Mouse (Mus musculus) midbrain, postnatal 0 days (tissue): ENCODE data around the gene Ces3a. TPM values are rescaled to one million over a fixed set of nuclear protein-coding genes. Genes with fewer than 3 reads are reported as not detected.
"Not testable (repeated sequence)": the region's sequence is repeated elsewhere in the genome, so short reads cannot be mapped to it uniquely, and the experiment has no call there.

Source experiments
- ATAC-seq: fragments of 200-750 bp; cut with Nextera tagmentation; 2 replicates; pipeline ENCODE4 v1.8.0; 2017; ENCODE audit warnings: moderate number of reproducible peaks, mild to moderate bottlenecking, moderate TSS enrichment, moderate library complexity; ENCODE audit not compliant: low FRiP score
- DNase-seq: peaks from one replicate; pipeline ENCODE4 v3.0.0-alpha.2; 2015; ENCODE audit warnings: low spot score
- H3K27ac ChIP-seq: fragments of 300-500 bp; sonication (generic); 2 replicates; pipeline ENCODE4 v1.5.1; 2014; ENCODE audit warnings: low read depth, mild to moderate bottlenecking, low read length, mixed read lengths
- H3K27me3 ChIP-seq: fragments of 300-500 bp; sonication (generic); 2 replicates; pipeline ENCODE4 v1.6.1; 2014; ENCODE audit warnings: low read length, control low read depth, mixed read lengths; ENCODE audit not compliant: insufficient read depth
- H3K36me3 ChIP-seq: fragments of 300-500 bp; sonication (generic); 2 replicates; pipeline ENCODE4 v1.6.1; 2014; ENCODE audit warnings: low read length, control low read depth, mixed read lengths; ENCODE audit not compliant: insufficient read depth
- H3K4me1 ChIP-seq: fragments of 300-500 bp; sonication (generic); 2 replicates; pipeline ENCODE4 v1.6.1; 2014; ENCODE audit warnings: mild to moderate bottlenecking, control low read depth, antibody characterized with exemption, low read length, mixed read lengths; ENCODE audit not compliant: insufficient read depth
- H3K4me2 ChIP-seq: fragments of 300-500 bp; sonication (generic); 2 replicates; pipeline ENCODE4 v1.6.1; 2014; ENCODE audit warnings: low read depth, mild to moderate bottlenecking, low read length, mixed read lengths; ENCODE audit not compliant: poor library complexity, severe bottlenecking
- H3K4me3 ChIP-seq: fragments of 300-500 bp; sonication (generic); 2 replicates; pipeline ENCODE4 v1.5.1; 2014; ENCODE audit warnings: low read depth, mild to moderate bottlenecking, low read length, moderate library complexity
- H3K9ac ChIP-seq: fragments of 300-500 bp; sonication (generic); replicated peaks from 2 replicates; pipeline ENCODE4 v1.6.1; 2014; ENCODE audit warnings: mild to moderate bottlenecking, low read length, moderate library complexity, mixed read lengths; ENCODE audit not compliant: poor library complexity, severe bottlenecking
- H3K9me3 ChIP-seq: fragments of 300-500 bp; sonication (generic); 2 replicates; pipeline ENCODE4 v1.6.1; 2016; ENCODE audit warnings: low read length, control low read depth
- CTCF ChIP-seq: IDR thresholded peaks from 2 replicates; pipeline ENCODE4 v1.5.1; 2016; ENCODE audit warnings: antibody characterized with exemption, mild to moderate bottlenecking
- WGBS: fragments of 180-500 bp; shearing (Covaris S2); extraction: QIAGEN DNeasy Blood & Tissue Kit; methylation state at CpG from one replicate; pipeline ENCODE4 v1.1.7; 2014; 5-methylcytosine and 5-hydroxymethylcytosine counted together
- polyA plus RNA-seq: library from polyadenylated mRNA; unstranded; fragments of >200 nt; fragmentation: Nextera tagmentation; extraction: Ambion mirVana; gene quantifications from 2 replicates; pipeline ENCODE4 v1.2.1, GENCODE M21; 2015
- total RNA-seq: library from RNA; depleted of rRNA; stranded (reverse); fragments of >200 nt; gene quantifications from 2 replicates; pipeline ENCODE4 v1.2.3, GENCODE M21; 2014

Ces3a gene
- total and polyA plus RNA-seq, 2 experiments from 2014 or later, result not detected

- DNase-seq, result no peak
- no peaks in the 10 kb centered on the region for H3K36me3 ChIP-seq
- no peak for ATAC-seq
- TF ChIP-seq CTCF, result no peak
- H3K4me1 ChIP-seq, result no peaks in the 10 kb centered on the region
- no peaks in the 10 kb centered on the region for H3K27me3 ChIP-seq
- no peak overlapping the region for H3K4me2 ChIP-seq
- WGBS, result 74% methylated on average over 5 of the region's 5 CpGs
- no peak overlapping the region for H3K27ac ChIP-seq
- H3K9ac ChIP-seq, result no peak overlapping the region
- H3K9me3 ChIP-seq, result no peaks in the 10 kb centered on the region
- H3K4me3 ChIP-seq, result no peak overlapping the region
These were observed 32.5 kb downstream of the Ces3a start for GRCm38 (mm10) chr8:105080814-105081336.

GRCm38 (mm10) chr8:105083449-105084050, 35.1 kb downstream of the Ces3a start, which contains the start of gene Ces3b:
Gene Ces3b (plus strand): TSS chr8:105083753.
- no peak for ATAC-seq
- Histone ChIP-seq H3K9ac (no peak within 1 kb of the TSS), H3K4me1 (no peaks in the 10 kb centered on the region), H3K9me3 (no peaks in the 10 kb centered on the region), H3K4me3 (no peak within 1 kb of the TSS), H3K4me2 (no peak within 1 kb of the TSS), H3K36me3 (no peaks in the 10 kb centered on the region), H3K27me3 (no peaks in the 10 kb centered on the region), H3K27ac (no peak within 1 kb of the TSS)
- no peak for TF ChIP-seq CTCF
- WGBS, result 77% methylated on average over 7 of the region's 7 CpGs
- no peak for DNase-seq

GRCm38 (mm10) chr8:105088166-105088565, 39.8 kb downstream of the Ces3a start:
- not testable (repeated sequence) for H3K9me3 ChIP-seq, H3K4me3 ChIP-seq, H3K27me3 ChIP-seq, H3K36me3 ChIP-seq, H3K27ac ChIP-seq, H3K9ac ChIP-seq, H3K4me1 ChIP-seq, DNase-seq, H3K4me2 ChIP-seq, ATAC-seq
- 86% methylated on average over 4 of the region's 5 CpGs for WGBS

- Histone ChIP-seq H3K4me2 (no peak overlapping the region), H3K36me3 (no peaks in the 10 kb centered on the region), H3K27ac (no peak overlapping the region), H3K9ac (no peak overlapping the region), H3K4me3 (no peak overlapping the region), H3K9me3 (no peaks in the 10 kb centered on the region), H3K4me1 (no peaks in the 10 kb centered on the region), H3K27me3 (no peaks in the 10 kb centered on the region)
- DNase-seq, result no peak
- TF ChIP-seq CTCF, result no peak
- 69% methylated on average over 4 of the region's 4 CpGs for WGBS
- no peak for ATAC-seq
These were observed 40.2 kb downstream of the Ces3a start for GRCm38 (mm10) chr8:105088581-105088980.

- no peaks in the 10 kb centered on the region for H3K27me3 ChIP-seq
- no peaks in the 10 kb centered on the region for H3K36me3 ChIP-seq
- 82% methylated on average over 3 of the region's 3 CpGs for WGBS
- H3K4me3 ChIP-seq, result no peak overlapping the region
- no peak overlapping the region for H3K27ac ChIP-seq
- H3K4me2 ChIP-seq, result no peak overlapping the region
- H3K9ac ChIP-seq, result no peak overlapping the region
- TF ChIP-seq CTCF, result no peak
- DNase-seq (no peak), ATAC-seq (no peak)
- no peaks in the 10 kb centered on the region for H3K4me1 ChIP-seq
- H3K9me3 ChIP-seq, result no peaks in the 10 kb centered on the region
These were observed 45.6 kb downstream of the Ces3a start for GRCm38 (mm10) chr8:105093992-105094391.

GRCm38 (mm10) chr8:105102101-105102785, 53.8 kb downstream of the Ces3a start:
- not testable (repeated sequence) for H3K9ac ChIP-seq, DNase-seq, H3K27ac ChIP-seq, ATAC-seq, H3K9me3 ChIP-seq, H3K4me1 ChIP-seq, H3K4me3 ChIP-seq, H3K36me3 ChIP-seq, H3K4me2 ChIP-seq, H3K27me3 ChIP-seq
- 83% methylated on average over 4 of the region's 4 CpGs for WGBS

GRCm38 (mm10) chr8:105103701-105104100, 55.3 kb downstream of the Ces3a start:
- H3K9me3 ChIP-seq, H3K27ac ChIP-seq, ATAC-seq, H3K4me1 ChIP-seq, H3K9ac ChIP-seq, H3K36me3 ChIP-seq, H3K4me2 ChIP-seq, DNase-seq, H3K27me3 ChIP-seq, H3K4me3 ChIP-seq: not testable (repeated sequence)
- WGBS, result 83% methylated on average over 5 of the region's 5 CpGs
